Mouse (Mus musculus) cerebellum, adult 2 months (tissue): ENCODE data around the gene Gng2. TPM values are rescaled to one million over a fixed set of nuclear protein-coding genes. Genes with fewer than 3 reads are reported as not detected.

Experiments used
- DNase-seq, 2 experiments: peaks; one replicate each; pipeline ENCODE4 v3.0.0; 2021
- H3K27ac ChIP-seq: fragments of 200-500 bp; 2 replicates; pipeline ENCODE4 v1.5.1; 2012; ENCODE audit warnings: low read length, control low read depth, inconsistent platforms; ENCODE audit not compliant: insufficient read depth
- H3K27me3 ChIP-seq: fragments of 200-500 bp; 2 replicates; pipeline ENCODE4 v1.6.1; 2012; ENCODE audit warnings: inconsistent platforms, mild to moderate bottlenecking, low read length, moderate library complexity; ENCODE audit not compliant: control insufficient read depth, insufficient read depth
- H3K4me1 ChIP-seq: fragments of 200-500 bp; 2 replicates; pipeline ENCODE4 v1.6.1; 2011; ENCODE audit warnings: low read length; ENCODE audit not compliant: control insufficient read depth, insufficient read depth
- H3K4me3 ChIP-seq: fragments of 200-500 bp; replicated peaks from 2 replicates; pipeline ENCODE3; 2011; ENCODE audit warnings: mild to moderate bottlenecking, low read depth, low read length, control low read depth; ENCODE audit not compliant: insufficient read depth
- CTCF ChIP-seq: fragments of 200-500 bp; IDR thresholded peaks from 2 replicates; pipeline ENCODE4 v1.5.1; 2011; ENCODE audit warnings: low read depth, mild to moderate bottlenecking, control low read depth, low read length, moderate library complexity, borderline replicate concordance; ENCODE audit not compliant: insufficient read depth
- POLR2A ChIP-seq: fragments of 200-500 bp; IDR thresholded peaks from 2 replicates; pipeline ENCODE4 v1.6.1; 2011; ENCODE audit warnings: low read length, control low read depth, borderline replicate concordance; ENCODE audit not compliant: insufficient read depth
- WGBS: fragments of 180-500 bp; shearing (Covaris S2); methylation state at CpG from one replicate; pipeline ENCODE4 v1.1.7; 2018; 5-methylcytosine and 5-hydroxymethylcytosine counted together
- polyA plus RNA-seq: library from polyadenylated mRNA; depleted of rRNA; stranded (reverse); fragments of >200 nt; gene quantifications from 2 replicates; pipeline ENCODE4 v1.2.3, GENCODE M21; 2012

The Gng2 gene
- polyA plus RNA-seq, 1 experiment = 62.7 TPM

GRCm38 (mm10) chr14:19986614-19987357 is 9.4 kb upstream of the Gng2 start:
- Histone ChIP-seq H3K4me1 (no peaks in the 10 kb centered on the region; the same call in 1 of the 2 replicates), H3K27me3 (no peaks in the 10 kb centered on the region), H3K27ac (no peak overlapping the region), H3K4me3 (peak overlapping the region; percentile 48)
- no peak for TF ChIP-seq CTCF
- no peak for TF ChIP-seq POLR2A
- WGBS = 10% methylated on average over 13 of the region's 13 CpGs
- peak; percentile 67 to 74 for DNase-seq

- H3K4me3 ChIP-seq = no peak overlapping the region
- no peak for DNase-seq
- 85% methylated on average over 8 of the region's 8 CpGs for WGBS
These were observed 8.6 kb upstream of the Gng2 start for GRCm38 (mm10) chr14:19985912-19986613.

GRCm38 (mm10) chr14:19985107-19985911 is 7.9 kb upstream of the Gng2 start:
- no peak for DNase-seq
- TF ChIP-seq POLR2A (no peak), CTCF (no peak)
- no peaks in the 10 kb centered on the region for H3K27me3 ChIP-seq
- H3K4me1 ChIP-seq = no peaks in the 10 kb centered on the region; the same call in 1 of the 2 replicates
- H3K4me3 ChIP-seq = no peak overlapping the region
- WGBS = 51% methylated on average over 13 of the region's 13 CpGs
- H3K27ac ChIP-seq = no peak overlapping the region

More at GRCm38 (mm10) chr14:19985912-19986613, 8.6 kb upstream of the Gng2 start:
- Histone ChIP-seq H3K4me1 (no peaks in the 10 kb centered on the region; the same call in 1 of the 2 replicates), H3K27me3 (no peaks in the 10 kb centered on the region), H3K27ac (no peak overlapping the region)
- no peak for TF ChIP-seq CTCF
- TF ChIP-seq POLR2A = no peak

GRCm38 (mm10) chr14:19976421-19977270 is 781 bp downstream of the Gng2 start:
- Histone ChIP-seq H3K27me3 (no peaks in the 10 kb centered on the region), H3K4me3 (peak overlapping the region; percentile 84), H3K27ac (peak overlapping the region; percentile 81), H3K4me1 (peaks cover 4% of the 10 kb centered on the region)
- under 1% methylated on average over 24 of the region's 24 CpGs for WGBS
- peak; percentile 79 to 83 for DNase-seq
- TF ChIP-seq POLR2A = peak; percentile 83; the same call in 1 of the 2 replicates
- TF ChIP-seq CTCF = peak; percentile 44; the same call in 1 of the 2 replicates

- Histone ChIP-seq H3K4me3 (peak overlapping the region; percentile 66), H3K27me3 (no peaks in the 10 kb centered on the region), H3K4me1 (peaks cover 4% of the 10 kb centered on the region), H3K27ac (peak overlapping the region; percentile 76)
- DNase-seq = peak; percentile 50 to 59
- no peak for TF ChIP-seq CTCF
- no peak for TF ChIP-seq POLR2A
- WGBS = 5% methylated on average over 11 of the region's 11 CpGs
These were observed 2.4 kb downstream of the Gng2 start for GRCm38 (mm10) chr14:19974978-19975493.

GRCm38 (mm10) chr14:19974429-19974828 is 3.0 kb downstream of the Gng2 start:
- Histone ChIP-seq H3K4me1 (peaks cover 4% of the 10 kb centered on the region), H3K27me3 (no peaks in the 10 kb centered on the region), H3K4me3 (peak overlapping the region; percentile 42), H3K27ac (no peak overlapping the region)
- DNase-seq = no peak
- WGBS = 35% methylated on average over 5 of the region's 5 CpGs
- TF ChIP-seq CTCF (no peak), POLR2A (no peak)
